Mouse (Mus musculus) neural tube, postnatal 0 days (tissue): ENCODE data around the gene Cblc. TPM values are rescaled to one million over a fixed set of nuclear protein-coding genes. Genes with fewer than 3 reads are reported as not detected.

Experiments
- polyA plus RNA-seq: library from polyadenylated mRNA; unstranded; fragments of >200 nt; fragmentation: Nextera tagmentation; extraction: Ambion mirVana; gene quantifications from 2 replicates; pipeline ENCODE4 v1.2.1, GENCODE M21; 2015

Cblc gene
- polyA plus RNA-seq, result 0.68 and 0.80 TPM in 2 replicates

GRCm38 (mm10) chr7:19796697-19797588 lies at the start of gene Cblc:
Gene Cblc (minus strand): TSS chr7:19796809.

GRCm38 (mm10) chr7:19822604-19823058 lies 26.0 kb upstream of the Cblc start, which contains the start of gene Bcl3:
Gene Bcl3 (minus strand): TSS chr7:19822770.

GRCm38 (mm10) chr7:19770984-19771391 lies 25.6 kb downstream of the Cblc start, which contains the start of gene Bcam:
Gene Bcam (minus strand): TSS chr7:19771016.

GRCm38 (mm10) chr7:19750217-19751069 lies 46.2 kb downstream of the Cblc start, which contains the start of gene Nectin2:
Gene Nectin2 (minus strand): TSS chr7:19750483.

Other genes starting within 250 kb of the Cblc start
- 40.4 and 42.7 TPM in 2 replicates for gene Ppp1r37, start 233.7 kb downstream of the Cblc start, polyA plus RNA-seq
- gene Zfp296, start 219.5 kb downstream of the Cblc start, polyA plus RNA-seq, result 0.15 TPM in 1 of 2 replicates, not detected in the other
- gene Gemin7, start 219.2 kb downstream of the Cblc start, polyA plus RNA-seq, result 160 and 163 TPM in 2 replicates
- 58.6 and 67.4 TPM in 2 replicates for gene Clasrp, start 192.3 kb downstream of the Cblc start, polyA plus RNA-seq
- gene Relb, start 167.4 kb downstream of the Cblc start, polyA plus RNA-seq, result 8.2 and 9.2 TPM in 2 replicates
- 168 and 169 TPM in 2 replicates for gene Clptm1, start 131.8 kb downstream of the Cblc start, polyA plus RNA-seq
- gene Apoc2, start 118.9 kb downstream of the Cblc start, polyA plus RNA-seq, result 0.68 and 1.0 TPM in 2 replicates
- not detected in 2 replicates for gene Gm44805, start 115.4 kb downstream of the Cblc start, polyA plus RNA-seq
- not detected in 2 replicates for gene Apoc4, start 115.3 kb downstream of the Cblc start, polyA plus RNA-seq
- 20.8 and 34.8 TPM in 2 replicates for gene Apoc1, start 104.1 kb downstream of the Cblc start, polyA plus RNA-seq
- gene Apoe, start 97.6 kb downstream of the Cblc start, polyA plus RNA-seq, result 4,011 and 4,143 TPM in 2 replicates
- gene Tomm40, start 81.4 kb downstream of the Cblc start, polyA plus RNA-seq, result 179 and 192 TPM in 2 replicates
- gene Nectin2, start 46.3 kb downstream of the Cblc start, polyA plus RNA-seq, result 52.6 and 57.8 TPM in 2 replicates
- 38.7 and 44.4 TPM in 2 replicates for gene Bcam, start 25.8 kb downstream of the Cblc start, polyA plus RNA-seq
- 0.94 and 1.2 TPM in 2 replicates for gene Bcl3, start 26.0 kb upstream of the Cblc start, polyA plus RNA-seq
- gene Gm19345, start 55.2 kb upstream of the Cblc start, polyA plus RNA-seq, result 17.7 and 18.9 TPM in 2 replicates
- 0.43 and 0.71 TPM in 2 replicates for gene Ceacam16, start 64.5 kb upstream of the Cblc start, polyA plus RNA-seq
- not detected in 2 replicates for gene Ceacam19, start 91.2 kb upstream of the Cblc start, polyA plus RNA-seq
- 7.1 and 8.5 TPM in 2 replicates for gene Pvr, start 124.4 kb upstream of the Cblc start, polyA plus RNA-seq
- gene Igsf23, start 153.9 kb upstream of the Cblc start, polyA plus RNA-seq, result not detected in 2 replicates
- not detected in 2 replicates for gene Ceacam20, start 168.6 kb upstream of the Cblc start, polyA plus RNA-seq
- gene Nlrp9b, start 194.7 kb upstream of the Cblc start, polyA plus RNA-seq, result not detected in 2 replicates